Mouse (Mus musculus) CH12.LX (cell line): ENCODE data around the gene Fam135a. TPM values are rescaled to one million over a fixed set of nuclear protein-coding genes. Genes with fewer than 3 reads are reported as not detected.
"Not testable (repeated sequence)": the region's sequence is repeated elsewhere in the genome, so short reads cannot be mapped to it uniquely, and the experiment has no call there.

Experiments
- DNase-seq: peaks from one replicate; pipeline ENCODE4 v3.0.0-alpha.2; 2013; ENCODE audit errors: extremely low read depth
- H3K27ac ChIP-seq: 2 replicates; pipeline ENCODE4 v1.5.1; 2012; ENCODE audit warnings: low read depth, mild to moderate bottlenecking, control low read depth, moderate library complexity; ENCODE audit not compliant: insufficient read depth
- H3K27me3 ChIP-seq: replicated peaks from 2 replicates; pipeline ENCODE3; 2012; ENCODE audit warnings: inconsistent platforms
- H3K36me3 ChIP-seq, 2 experiments: replicated peaks in 1 of 2; 2 replicates each; pipeline versions ENCODE3 to v1.6.1; 2012; ENCODE audit warnings: inconsistent platforms in 1 of 2, low read length in 1 of 2, mild to moderate bottlenecking in 1 of 2, mixed read lengths in 1 of 2, moderate library complexity in 1 of 2; ENCODE audit not compliant: control insufficient read depth in 1 of 2, insufficient read depth in 1 of 2
- H3K4me1 ChIP-seq, 2 experiments: 2 replicates each; pipeline ENCODE4 v1.6.1; 2012; ENCODE audit warnings: inconsistent platforms in 1 of 2, moderate library complexity in 1 of 2; ENCODE audit not compliant: insufficient read depth in 2 of 2, control insufficient read depth in 1 of 2
- H3K4me2 ChIP-seq: 2 replicates; pipeline ENCODE4 v1.6.1; 2012; ENCODE audit warnings: low read depth, mild to moderate bottlenecking, control low read depth; ENCODE audit not compliant: poor library complexity, insufficient read depth, severe bottlenecking
- H3K4me3 ChIP-seq, 3 experiments: fragments of 150-350 bp in 1 of 3; sonication (generic) in 1 of 3; replicated peaks in 1 of 3; 2 replicates each; pipeline versions ENCODE3 to v1.5.1; 2011 to 2012; ENCODE audit warnings: low read depth in 2 of 3, low read length in 2 of 3, mild to moderate bottlenecking in 2 of 3, moderate library complexity in 2 of 3, control low read depth in 1 of 3, improper control_type of control experiment in 1 of 3, inconsistent platforms in 1 of 3, mixed read lengths in 1 of 3; ENCODE audit not compliant: poor library complexity in 1 of 3
- H3K79me2 ChIP-seq: replicated peaks from 2 replicates; pipeline ENCODE4 v1.6.1; 2012; ENCODE audit warnings: mild to moderate bottlenecking, moderate library complexity; ENCODE audit not compliant: control insufficient read depth, poor library complexity, insufficient read depth, severe bottlenecking; ENCODE audit errors: extremely low read depth
- H3K9ac ChIP-seq: 2 replicates; pipeline ENCODE4 v1.6.1; 2012; ENCODE audit warnings: low read depth, mild to moderate bottlenecking, control low read depth, moderate library complexity; ENCODE audit not compliant: insufficient read depth
- H3K9me3 ChIP-seq: replicated peaks from 2 replicates; pipeline ENCODE3; 2012; ENCODE audit warnings: low read length, inconsistent platforms, mixed read lengths
- BHLHE40 ChIP-seq: IDR thresholded peaks from 2 replicates; pipeline ENCODE4 v1.6.1; 2011; ENCODE audit warnings: mild to moderate bottlenecking, low read depth, low read length, improper control_type of control experiment
- JUN ChIP-seq: IDR thresholded peaks from 2 replicates; pipeline ENCODE4 v1.6.1; 2011; ENCODE audit warnings: low read depth, mild to moderate bottlenecking, low read length, improper control_type of control experiment, moderate library complexity; ENCODE audit not compliant: insufficient read depth
- NRF1 ChIP-seq: IDR thresholded peaks from 2 replicates; pipeline ENCODE4 v1.6.1; 2014; ENCODE audit warnings: low read depth, mild to moderate bottlenecking, inconsistent platforms, low read length, improper control_type of control experiment, moderate library complexity
- RCOR1 ChIP-seq: conservative IDR thresholded peaks from 2 replicates; pipeline ENCODE4 v1.6.1; 2012; ENCODE audit warnings: low read depth, mild to moderate bottlenecking, inconsistent platforms, low read length, improper control_type of control experiment
- TBP ChIP-seq: conservative IDR thresholded peaks from 2 replicates; pipeline ENCODE4 v1.6.1; 2011; ENCODE audit warnings: low read depth, low read length, improper control_type of control experiment
- ZKSCAN1 ChIP-seq: IDR thresholded peaks from 2 replicates; pipeline ENCODE4 v1.6.1; 2012; ENCODE audit warnings: low read depth, inconsistent platforms, low read length, improper control_type of control experiment, borderline replicate concordance
- dilution Hi-C: fragments of 300-500 bp; cut with MboI; formaldehyde crosslinking; loops from 2 replicates; pipeline ENCODE4 v1.14.3; 2020; ENCODE audit warnings: low sequenced_read_pairs; ENCODE audit not compliant: extremely low pct_unique_long_range_greater_than_20kb, extremely low pct_ligation_motif_present
- in situ Hi-C: fragments of 300-500 bp; cut with MboI; formaldehyde crosslinking; loops from 3 replicates; pipeline ENCODE4 v1.14.3; 2019; ENCODE audit warnings: low sequenced_read_pairs, low pct_ligation_motif_present, low pct_unique_long_range_greater_than_20kb, mixed read lengths
- polyA plus RNA-seq: library from polyadenylated mRNA; unstranded; fragments of >175 nt; gene quantifications from 2 replicates; pipeline ENCODE4 v1.2.1, GENCODE M21; 2012; ENCODE audit warnings: low read depth; ENCODE audit not compliant: insufficient read length
- total RNA-seq, 2 experiments: library from RNA; depleted of rRNA; stranded (reverse); fragments of 300-350 nt in 1 of 2; fragments of >200 nt in 1 of 2; gene quantifications; 2 replicates each; pipeline ENCODE4 v1.2.3; 2012 to 2014

The Fam135a gene
- total and polyA plus RNA-seq, 3 experiments: 1.5 to 2.1 (median 2.0) TPM

- H3K79me2 ChIP-seq: no peaks in the 10 kb centered on the region
- no peak overlapping the region for H3K27ac ChIP-seq
- TF ChIP-seq BHLHE40: no peak
- H3K4me3 ChIP-seq: no peak overlapping the region
- no peaks in the 10 kb centered on the region for H3K36me3 ChIP-seq
- no peaks in the 10 kb centered on the region for H3K27me3 ChIP-seq
- peaks cover 3 to 15% of the 10 kb centered on the region in 2 experiments; a peak in 3 of 4 replicates for H3K4me1 ChIP-seq
- H3K9me3 ChIP-seq: no peaks in the 10 kb centered on the region
- DNase-seq: no peak
- in situ Hi-C loops: no loop called here
- dilution Hi-C loops: no loop called here
- H3K9ac ChIP-seq: no peak overlapping the region
- H3K4me2 ChIP-seq: no peak overlapping the region
Measured at GRCm38 (mm10) chr1:23978281-23978680, 121.9 kb downstream of the Fam135a start.

- H3K4me3 ChIP-seq, H3K9ac ChIP-seq, H3K27me3 ChIP-seq, H3K36me3 ChIP-seq, dilution Hi-C loops, H3K27ac ChIP-seq, DNase-seq, H3K4me2 ChIP-seq, H3K79me2 ChIP-seq, H3K4me1 ChIP-seq, H3K9me3 ChIP-seq, in situ Hi-C loops: not testable (repeated sequence)
Measured at GRCm38 (mm10) chr1:23971159-23971558, 129.0 kb downstream of the Fam135a start.

GRCm38 (mm10) chr1:23968027-23968725, 132.0 kb downstream of the Fam135a start:
- no peak for TF ChIP-seq JUN
- TF ChIP-seq ZKSCAN1: no peak
- TF ChIP-seq TBP: no peak
- no peak for TF ChIP-seq NRF1
- no peak for TF ChIP-seq RCOR1
- H3K4me3 ChIP-seq: no peak overlapping the region

More at GRCm38 (mm10) chr1:23968027-23968725, 132.0 kb downstream of the Fam135a start:
- no peaks in the 10 kb centered on the region for H3K36me3 ChIP-seq
- no peak overlapping the region for H3K27ac ChIP-seq
- H3K79me2 ChIP-seq: no peaks in the 10 kb centered on the region
- no peak for DNase-seq
- no peaks in the 10 kb centered on the region for H3K27me3 ChIP-seq
- no peak overlapping the region for H3K4me2 ChIP-seq
- in situ Hi-C loops: no loop called here
- H3K9ac ChIP-seq: no peak overlapping the region
- no peaks in the 10 kb centered on the region for H3K4me1 ChIP-seq
- dilution Hi-C loops: no loop called here
- H3K9me3 ChIP-seq: peaks cover 3% of the 10 kb centered on the region
